Mouse (Mus musculus): ENCODE measurements around the gene Gm20449. TPM values are rescaled to one million over a fixed set of nuclear protein-coding genes. Genes with fewer than 3 reads are reported as not detected.

Gm20449 gene
- polyA plus RNA-seq, 1 experiment from 2014 or later: 0.04 TPM

Other genes with a start within 250 kb of the Gm20449 start
- 7.7 and 9.5 TPM in 2 replicates for gene AI987944, start 106.0 kb downstream of the Gm20449 start, polyA plus RNA-seq (2016; fragmentation: Nextera tagmentation; extraction: Ambion mirVana)
- 0.16 and 0.23 TPM in 2 replicates for gene Vmn2r57, start 50.7 kb downstream of the Gm20449 start, polyA plus RNA-seq (2016; fragmentation: Nextera tagmentation; extraction: Ambion mirVana)
- 9.9 and 11.3 TPM in 2 replicates for gene AW146154, start 473 bp upstream of the Gm20449 start, polyA plus RNA-seq (2016; fragmentation: Nextera tagmentation; extraction: Ambion mirVana)
- gene Gm6871, start 74.2 kb upstream of the Gm20449 start, polyA plus RNA-seq (2016; fragmentation: Nextera tagmentation; extraction: Ambion mirVana): not detected in 2 replicates
- gene 2610021A01Rik, start 99.8 kb upstream of the Gm20449 start, polyA plus RNA-seq (2016; fragmentation: Nextera tagmentation; extraction: Ambion mirVana): 16.9 and 18.3 TPM in 2 replicates
- 11.4 and 12.5 TPM in 2 replicates for gene Zfp788, start 133.8 kb upstream of the Gm20449 start, polyA plus RNA-seq (2016; fragmentation: Nextera tagmentation; extraction: Ambion mirVana)

Data from limb, embryonic 10.5 days (tissue).